Mouse (Mus musculus): ENCODE measurements around the gene Crlf3.
"Not testable (repeated sequence)": the region's sequence is repeated elsewhere in the genome, so short reads cannot be mapped to it uniquely, and the experiment has no call there.

Crlf3 gene

DNA sequence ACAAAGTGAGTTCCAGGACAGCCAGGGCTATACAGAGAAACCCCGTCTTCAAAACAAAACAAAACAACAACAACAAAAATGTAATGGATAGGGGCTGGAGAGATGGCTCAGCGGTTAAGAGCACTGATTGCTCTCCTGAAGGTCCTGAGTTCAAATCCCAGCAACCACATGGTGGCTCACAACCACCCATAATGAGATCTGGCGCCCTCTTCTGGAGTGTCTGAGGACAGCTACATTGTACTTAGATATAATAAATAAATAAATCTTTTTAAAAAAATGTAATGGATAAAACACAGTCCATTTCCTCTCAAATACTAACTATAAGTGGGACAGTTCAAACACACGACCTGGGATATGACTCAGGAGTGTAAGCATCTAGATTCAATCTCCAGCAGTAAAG lies 14.4 kb downstream of the Crlf3 start:
- peak; percentile 35 for DNase-seq

DNA sequence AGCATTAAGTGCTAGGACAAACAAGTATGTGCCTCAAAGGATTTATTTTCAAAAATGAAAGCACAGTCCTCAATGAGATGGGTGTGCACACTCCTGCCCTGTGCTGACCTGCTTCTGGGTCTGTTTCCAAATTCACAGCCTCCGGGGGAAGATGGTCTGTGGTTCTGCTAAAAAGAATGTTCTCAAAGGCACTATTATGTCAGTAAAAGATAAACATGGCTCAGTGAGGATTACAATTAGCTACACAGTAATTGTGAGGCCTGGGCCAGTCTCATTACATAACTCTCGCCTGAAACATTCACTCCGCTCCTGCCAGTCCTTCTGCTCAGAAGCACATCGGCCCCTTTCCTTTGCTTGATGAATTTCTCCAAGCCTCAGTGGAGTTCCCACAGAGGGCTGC lies 18.6 kb downstream of the Crlf3 start:
- peak; percentile 48 for DNase-seq

DNA sequence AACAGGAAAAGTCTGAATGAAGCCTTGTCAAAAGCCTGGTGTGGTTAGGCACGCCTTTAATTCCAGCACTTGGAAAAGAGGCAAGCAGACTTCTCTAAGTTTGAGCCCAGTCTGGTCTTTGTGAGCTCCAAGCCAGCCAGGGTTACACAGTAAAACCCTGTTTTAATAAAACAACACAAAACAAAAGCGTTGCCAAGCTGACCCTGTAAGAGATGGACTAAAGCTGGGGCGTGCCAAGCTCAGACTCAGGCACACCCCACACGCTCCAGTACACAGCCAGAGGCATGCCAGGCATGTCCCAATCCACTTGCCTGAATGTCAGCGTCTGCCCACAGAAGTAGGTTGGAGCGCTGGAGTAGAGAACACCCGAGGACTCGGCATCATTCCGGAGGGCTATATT lies 24.6 kb downstream of the Crlf3 start:
- peak; percentile 64 for DNase-seq

DNA sequence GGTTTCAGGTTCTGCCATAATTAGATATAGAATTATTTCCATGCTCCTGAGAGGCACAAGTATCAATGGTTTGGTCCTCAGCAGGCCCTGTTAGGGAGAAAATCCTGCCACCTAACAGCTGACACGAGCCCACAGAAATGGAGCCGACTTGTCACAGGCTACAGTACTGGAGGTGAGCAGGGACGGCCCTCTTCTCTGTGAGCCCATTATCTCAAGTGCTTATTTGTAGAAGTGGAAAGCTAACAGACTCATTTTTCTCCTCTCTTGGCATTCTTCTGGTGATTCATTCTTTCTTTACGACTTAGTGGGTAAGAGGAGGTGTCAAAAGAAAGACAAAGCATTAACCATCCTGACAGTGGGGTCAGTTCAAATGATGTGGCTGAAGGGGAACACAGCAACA lies 26.1 kb downstream of the Crlf3 start:
- DNase-seq, result peak; percentile 51

DNA sequence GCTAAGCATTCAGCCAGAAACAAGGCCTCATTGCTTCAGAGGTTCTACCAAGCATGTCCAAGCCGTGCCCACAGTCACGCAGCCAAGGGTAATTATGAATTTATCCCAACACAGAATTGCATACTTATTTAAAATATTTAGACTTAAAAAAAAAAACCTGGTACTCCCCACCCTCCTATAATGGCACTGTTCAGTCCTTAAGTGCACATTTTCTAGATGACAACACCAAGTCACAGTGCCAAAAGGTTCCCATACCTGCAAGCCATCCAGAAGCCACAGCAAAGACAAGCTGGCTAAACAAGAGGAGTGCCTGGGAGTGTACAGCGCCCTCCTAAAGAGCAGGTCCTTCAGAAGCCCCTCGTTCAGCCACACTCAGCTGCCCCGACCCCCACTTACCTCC lies 27.6 kb downstream of the Crlf3 start:
- peak; percentile 50 for DNase-seq

DNA sequence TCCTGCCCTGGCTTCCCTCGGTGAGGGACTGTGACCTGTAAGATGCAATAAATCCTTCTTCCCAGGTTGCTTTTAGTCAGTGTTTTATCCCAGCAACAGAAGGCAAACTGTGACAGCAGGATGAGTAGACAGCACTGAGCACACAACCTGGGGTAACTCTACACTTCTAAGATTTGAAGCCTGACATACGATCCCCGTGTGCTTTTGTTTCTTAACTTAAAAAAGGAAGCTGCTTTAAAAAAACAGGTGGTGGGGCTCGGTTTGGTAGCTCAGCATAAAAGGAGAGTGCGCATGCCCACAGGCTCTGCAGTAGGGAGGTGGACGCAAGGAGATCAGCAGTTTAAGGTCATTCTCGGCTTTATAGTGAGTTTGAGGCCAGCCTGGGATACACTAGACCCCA lies 28.3 kb downstream of the Crlf3 start:
- DNase-seq, result no peak

DNA sequence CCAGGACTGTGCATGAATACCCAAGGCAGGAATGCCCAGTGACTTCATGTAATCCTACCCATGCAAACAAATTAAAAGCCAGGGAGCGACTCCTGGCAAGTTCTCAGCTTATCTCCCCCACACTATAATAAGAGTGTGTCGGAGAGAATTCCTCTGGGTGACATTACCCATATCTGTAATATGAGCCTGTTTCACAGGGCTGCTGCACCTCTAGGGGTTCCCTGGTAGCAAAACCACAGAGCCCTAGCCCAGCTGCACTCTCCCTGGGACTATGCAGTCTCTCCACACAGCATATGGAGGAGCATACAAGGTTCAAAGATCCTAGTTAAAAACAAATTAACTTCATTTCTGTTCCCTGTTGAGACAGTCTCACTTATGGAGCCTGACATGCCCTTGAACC lies 30.7 kb downstream of the Crlf3 start:
- DNase-seq, result no peak

DNA sequence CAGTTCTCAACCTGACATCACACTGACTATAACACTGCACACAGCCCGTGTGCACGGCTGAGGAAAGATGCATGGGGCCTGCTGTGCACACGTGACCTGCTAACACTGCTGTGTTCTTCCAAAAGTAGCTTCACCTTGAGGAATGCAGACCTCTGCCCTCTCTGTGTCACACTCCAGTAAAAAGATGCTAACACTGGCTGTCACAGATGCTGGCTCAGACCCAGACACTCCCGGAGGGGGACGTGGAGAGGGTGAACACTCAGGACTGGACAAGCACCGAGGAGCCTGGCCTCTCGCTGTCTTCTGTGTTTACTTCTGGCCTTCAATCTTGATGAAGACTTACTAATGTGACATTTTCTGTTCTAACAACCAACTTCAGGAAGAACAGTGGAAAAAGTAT lies 33.9 kb downstream of the Crlf3 start:
- no peak for DNase-seq

DNA sequence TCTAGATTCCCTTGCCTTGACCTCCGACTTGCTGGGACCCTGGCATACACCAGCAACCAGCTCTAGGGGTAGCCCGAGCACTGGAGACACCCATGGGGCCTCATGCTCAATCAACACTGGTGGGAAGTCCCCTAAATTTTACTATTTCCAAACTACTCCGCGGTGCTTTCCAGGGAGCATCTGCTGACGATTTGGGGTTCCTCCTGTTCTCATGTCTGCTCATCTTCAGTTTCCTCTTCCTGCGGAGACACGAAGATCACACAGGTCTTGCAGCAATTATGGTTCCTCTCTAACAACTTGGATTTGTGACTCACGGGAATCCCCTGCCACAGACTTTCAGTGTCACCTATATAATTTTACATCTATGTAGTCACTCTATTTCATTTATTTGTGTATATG lies 37.4 kb downstream of the Crlf3 start:
- DNase-seq, result no peak

DNA sequence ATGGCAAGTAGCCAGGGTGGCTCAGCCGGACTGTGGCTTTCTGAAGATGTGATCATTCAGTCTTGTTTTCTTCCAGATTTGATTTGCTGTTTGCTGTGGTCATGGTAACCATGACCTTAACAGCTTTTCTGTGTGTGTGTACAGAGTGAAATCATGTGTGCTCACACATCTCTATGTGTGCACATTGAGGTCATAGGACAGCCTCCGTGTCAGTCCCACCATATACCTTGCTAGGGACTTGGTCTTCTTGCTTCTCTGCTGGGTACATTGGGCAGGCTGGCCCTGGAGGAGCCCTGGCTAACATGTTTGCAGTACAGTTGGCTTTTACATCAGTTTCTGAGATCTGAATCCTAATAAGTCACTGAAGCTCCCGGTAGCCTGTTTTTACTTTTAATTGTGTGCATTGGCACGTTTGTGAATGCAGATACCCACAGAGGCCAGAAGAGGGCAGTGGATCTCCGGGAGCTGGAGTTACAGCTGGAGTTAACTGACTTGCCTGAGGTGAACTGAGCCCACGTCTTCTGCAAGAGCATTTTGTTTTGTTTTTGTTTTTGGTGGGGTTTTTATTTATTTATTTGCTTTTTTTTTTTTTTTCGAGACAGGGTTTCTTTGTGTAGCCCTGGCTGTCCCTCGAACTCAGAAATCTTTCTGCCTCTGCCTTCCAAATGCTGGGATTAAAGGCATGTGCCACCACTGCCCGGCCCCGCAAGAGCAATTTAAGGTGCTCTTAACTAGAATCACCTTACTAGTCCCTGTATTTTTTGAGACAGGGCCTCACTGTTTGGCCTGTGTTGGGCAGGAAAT lies 38.0 kb downstream of the Crlf3 start:
- DNase-seq, result peak; percentile 76

DNA sequence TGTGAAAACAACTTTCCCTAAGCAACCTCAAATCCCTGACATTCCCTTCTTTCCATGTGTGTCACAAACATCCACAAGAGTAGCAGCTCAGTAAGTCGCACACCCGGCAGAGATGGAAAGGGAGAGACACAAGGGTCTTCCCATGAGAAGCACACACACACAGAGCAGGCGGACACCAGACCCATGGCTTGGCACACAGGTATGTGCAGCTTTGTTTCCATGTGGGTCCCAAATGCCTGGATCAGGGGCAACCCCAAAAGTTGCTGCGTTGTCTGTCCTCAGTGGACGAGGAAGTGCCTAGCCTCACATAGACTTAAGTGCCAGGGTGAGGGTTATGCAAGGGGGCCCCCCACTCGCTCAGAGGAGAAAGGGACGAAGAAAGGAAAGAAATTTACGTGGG lies 43.3 kb downstream of the Crlf3 start:
- no peak for DNase-seq

DNA sequence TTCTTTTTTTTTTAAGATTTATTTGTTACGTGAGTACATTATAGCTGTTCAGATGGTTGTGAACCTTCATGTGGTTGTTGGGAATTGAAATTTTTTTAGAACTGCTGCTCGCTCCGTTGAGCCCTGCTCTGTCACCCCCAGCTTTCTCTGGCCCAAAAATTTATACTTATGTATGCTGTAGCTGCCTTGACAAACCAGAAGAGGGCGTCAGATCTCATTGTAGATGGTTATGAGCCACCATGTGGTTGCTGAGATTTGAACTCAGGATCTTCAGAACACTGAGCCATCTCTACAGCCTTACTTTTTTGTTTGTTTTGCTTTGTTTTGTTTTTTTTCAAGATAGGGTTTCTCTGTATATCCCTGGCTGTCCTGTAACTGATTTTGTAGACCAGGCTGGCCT lies 59.5 kb downstream of the Crlf3 start:
- no peak for DNase-seq

DNA sequence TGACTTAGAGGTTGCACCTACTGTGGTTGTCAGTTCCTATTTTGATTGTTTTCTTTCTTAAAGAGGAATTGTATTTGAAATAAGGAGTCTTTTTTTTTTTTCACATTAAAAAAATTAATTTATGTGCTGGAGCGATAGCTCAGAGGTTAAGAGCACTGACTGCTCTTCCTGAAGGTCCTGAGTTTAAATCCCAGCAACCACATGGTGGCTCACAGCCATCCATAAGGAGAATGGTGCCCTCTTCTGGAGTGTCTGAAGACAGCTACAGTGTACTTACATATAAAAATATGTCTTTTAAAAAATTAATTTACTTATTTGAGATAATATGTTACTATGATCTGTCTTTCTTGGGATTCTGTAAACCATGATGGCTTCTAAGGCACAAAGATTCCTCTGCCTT lies 61.0 kb downstream of the Crlf3 start:
- no peak for DNase-seq

DNA sequence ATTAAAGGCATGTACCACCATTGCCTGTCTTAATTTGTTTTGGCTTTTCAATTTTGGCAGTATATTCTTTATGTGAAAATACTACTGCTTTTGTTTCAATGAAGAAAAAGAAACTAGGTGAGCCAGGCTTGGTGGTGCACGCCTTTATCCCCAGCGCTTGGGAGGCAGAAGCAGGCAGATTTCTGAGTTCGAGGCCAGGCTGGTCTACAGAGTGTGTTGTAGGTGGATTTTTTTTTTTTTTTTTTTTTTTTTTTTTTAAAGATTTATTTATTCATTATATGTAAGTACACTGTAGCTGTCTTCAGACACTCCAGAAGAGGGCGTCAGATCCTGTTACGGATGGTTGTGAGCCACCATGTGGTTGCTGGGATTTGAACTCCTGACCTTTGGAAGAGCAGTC lies 64.3 kb downstream of the Crlf3 start:
- DNase-seq, result not testable (repeated sequence)

All from lung, postnatal 36 days (tissue).